Mouse (Mus musculus): ENCODE results near the gene Cul1. TPM values are rescaled to one million over a fixed set of nuclear protein-coding genes. Genes with fewer than 3 reads are reported as not detected.
A peak's percentile ranks its signal among the peaks of the same experiment; 100 is the strongest.

The Cul1 gene
- polyA plus RNA-seq, 2 experiments, result 37.5 to 64.6 TPM

DNA sequence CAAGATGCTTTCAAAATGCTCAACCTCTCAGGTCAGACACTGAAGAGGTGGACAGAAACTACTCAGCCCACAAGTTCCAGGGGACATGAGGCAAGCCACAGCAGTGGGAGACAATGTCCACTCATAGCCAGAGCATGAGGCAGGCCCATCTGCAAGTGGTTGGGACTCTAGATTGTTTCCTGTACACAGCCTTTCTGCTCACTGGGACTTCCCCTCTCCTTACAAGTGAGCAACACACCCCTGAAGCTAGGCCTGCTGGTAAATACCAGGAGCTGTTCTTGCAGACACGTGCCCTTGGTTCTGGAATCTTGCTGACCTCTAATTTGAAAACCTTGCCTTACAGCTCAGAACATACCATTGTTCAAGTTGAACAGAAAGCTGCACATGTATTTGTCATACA lies 79.3 kb downstream of the Cul1 start:
- 81% methylated on average over 1 of the region's 1 CpGs for WGBS (ENCODE audit: insufficient replicate concordance)
- ATAC-seq (ENCODE audit: insufficient read depth) (no peak), DNase-seq (ENCODE audit: low read depth in 3 of 3, low spot score in 3 of 3) (no peak)
- no peak overlapping the region for H3K4me2 ChIP-seq (ENCODE audit: low read depth)
- TF ChIP-seq CTCF (IDR thresholded peaks at IDR 0.05; ENCODE audit: low read depth), result no peak
- TF ChIP-seq EP300 (IDR thresholded peaks at IDR 0.05; ENCODE audit: low read depth), result no peak
- no peak overlapping the region for H3K27ac ChIP-seq
- H3K36me3 ChIP-seq (replicated peaks; ENCODE audit: control insufficient read depth, insufficient read depth, low read depth), result peaks cover 85% of the 10 kb centered on the region
- H3K4me1 ChIP-seq (replicated peaks; ENCODE audit: control insufficient read depth in 2 of 2, insufficient read depth in 2 of 2, low read length in 1 of 2), result no peaks in the 10 kb centered on the region
- H3K9me3 ChIP-seq (ENCODE audit: control insufficient read depth, low read length), result no peaks in the 10 kb centered on the region
- H3K27me3 ChIP-seq (ENCODE audit: control insufficient read depth, insufficient read depth, low read length), result no peaks in the 10 kb centered on the region
- no peak overlapping the region for H3K4me3 ChIP-seq (ENCODE audit: insufficient read depth in 1 of 2, low read depth in 2 of 2, low read length in 2 of 2)
- H3K9ac ChIP-seq (replicated peaks), result no peak overlapping the region

DNA sequence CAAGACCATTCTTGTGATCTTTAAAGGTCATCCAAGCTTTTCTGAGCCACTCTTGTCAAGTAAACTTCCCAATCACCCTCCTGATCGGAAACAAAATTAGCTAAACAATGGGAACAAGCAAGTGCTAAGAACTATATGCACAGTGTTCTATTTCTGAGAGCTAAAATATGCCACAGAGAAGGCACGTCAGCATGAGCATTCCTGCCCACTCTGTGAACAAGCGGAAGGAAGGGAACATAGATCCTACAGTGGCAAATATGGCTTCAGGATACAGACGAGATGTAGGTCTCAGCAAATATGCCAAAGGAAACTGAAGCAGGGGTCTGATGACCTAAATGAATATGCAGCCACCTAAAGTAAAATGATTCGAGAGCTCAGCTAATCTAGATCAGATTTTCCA lies 82.1 kb downstream of the Cul1 start:
- H3K4me2 ChIP-seq (ENCODE audit: low read depth), result no peak overlapping the region

DNA sequence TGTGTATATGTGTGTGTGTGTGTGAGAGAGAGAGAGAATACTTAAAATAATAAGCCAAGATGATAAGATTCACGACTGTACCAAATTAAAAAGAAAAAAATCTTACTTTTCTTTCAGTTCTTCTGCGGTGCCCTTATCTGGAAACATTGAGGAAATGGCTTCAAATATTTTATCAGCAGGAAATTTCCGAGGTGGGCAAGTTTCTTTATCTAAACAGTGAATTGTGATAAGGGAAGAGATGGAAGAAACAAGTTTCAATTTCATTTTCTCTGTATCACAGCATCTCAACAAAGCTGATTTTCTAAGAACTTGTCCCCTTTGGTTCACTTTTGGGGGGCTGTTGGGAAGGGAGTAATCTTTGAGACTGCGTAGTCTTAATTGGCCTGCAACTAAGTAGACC lies 99.1 kb downstream of the Cul1 start:
- H3K4me3 ChIP-seq (ENCODE audit: insufficient read depth in 1 of 2, low read depth in 2 of 2, low read length in 2 of 2), result no peak overlapping the region
- ATAC-seq (ENCODE audit: insufficient read depth) (no peak), DNase-seq (ENCODE audit: low read depth in 3 of 3, low spot score in 3 of 3) (no peak)
- no peaks in the 10 kb centered on the region for H3K27me3 ChIP-seq (ENCODE audit: control insufficient read depth, insufficient read depth, low read length)
- no peak overlapping the region for H3K9ac ChIP-seq (replicated peaks)
- H3K36me3 ChIP-seq (replicated peaks; ENCODE audit: control insufficient read depth, insufficient read depth, low read depth), result peaks cover 66% of the 10 kb centered on the region
- no peak for TF ChIP-seq CTCF (IDR thresholded peaks at IDR 0.05; ENCODE audit: low read depth)
- no peak for TF ChIP-seq EP300 (IDR thresholded peaks at IDR 0.05; ENCODE audit: low read depth)
- H3K4me1 ChIP-seq (replicated peaks; ENCODE audit: control insufficient read depth in 2 of 2, insufficient read depth in 2 of 2, low read length in 1 of 2), result no peaks in the 10 kb centered on the region
- no peaks in the 10 kb centered on the region for H3K9me3 ChIP-seq (ENCODE audit: control insufficient read depth, low read length)
- H3K27ac ChIP-seq, result no peak overlapping the region
- no peak overlapping the region for H3K4me2 ChIP-seq (ENCODE audit: low read depth)
- 47% methylated on average over 4 of the region's 4 CpGs for WGBS (ENCODE audit: insufficient replicate concordance)

More for the DNA sequence above, 82.1 kb downstream of the Cul1 start:
- H3K27ac ChIP-seq, result no peak overlapping the region
- 84% methylated on average over 5 of the region's 5 CpGs for WGBS (ENCODE audit: insufficient replicate concordance)
- H3K9ac ChIP-seq (replicated peaks), result no peak overlapping the region
- no peak for DNase-seq (ENCODE audit: low read depth in 3 of 3, low spot score in 3 of 3)
- H3K4me3 ChIP-seq (ENCODE audit: insufficient read depth in 1 of 2, low read depth in 2 of 2, low read length in 2 of 2), result no peak overlapping the region
- no peak for ATAC-seq (ENCODE audit: insufficient read depth)
- no peaks in the 10 kb centered on the region for H3K4me1 ChIP-seq (replicated peaks; ENCODE audit: control insufficient read depth in 2 of 2, insufficient read depth in 2 of 2, low read length in 1 of 2)
- TF ChIP-seq EP300 (IDR thresholded peaks at IDR 0.05; ENCODE audit: low read depth) (no peak), CTCF (IDR thresholded peaks at IDR 0.05; ENCODE audit: low read depth) (no peak)
- no peaks in the 10 kb centered on the region for H3K9me3 ChIP-seq (ENCODE audit: control insufficient read depth, low read length)
- peaks cover 63% of the 10 kb centered on the region for H3K36me3 ChIP-seq (replicated peaks; ENCODE audit: control insufficient read depth, insufficient read depth, low read depth)
- H3K27me3 ChIP-seq (ENCODE audit: control insufficient read depth, insufficient read depth, low read length), result no peaks in the 10 kb centered on the region

DNA sequence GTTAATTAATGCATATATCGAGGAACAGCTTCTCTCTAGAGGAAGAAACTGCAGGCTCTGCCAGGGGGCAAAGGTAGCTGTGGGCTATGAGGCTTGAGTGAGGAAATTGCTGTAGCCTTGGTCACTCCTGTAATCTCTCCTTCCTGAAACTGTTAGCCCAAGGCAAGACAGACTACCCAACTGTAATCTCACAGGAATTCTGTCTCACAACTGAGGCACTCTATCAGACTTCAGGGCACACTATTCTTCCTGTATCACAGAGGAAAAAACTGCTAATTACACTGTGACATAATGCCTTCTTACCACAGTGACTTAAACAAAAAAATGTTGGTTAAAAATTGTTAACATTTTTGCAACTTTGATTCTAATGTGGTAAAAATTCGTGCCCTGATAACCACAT lies 106.1 kb downstream of the Cul1 start:
- H3K27me3 ChIP-seq (ENCODE audit: control insufficient read depth, insufficient read depth, low read length), result no peaks in the 10 kb centered on the region
- no peaks in the 10 kb centered on the region for H3K9me3 ChIP-seq (ENCODE audit: control insufficient read depth, low read length)
- 82% methylated on average over 2 of the region's 2 CpGs for WGBS (ENCODE audit: insufficient replicate concordance)
- H3K9ac ChIP-seq (replicated peaks), result no peak overlapping the region
- H3K4me2 ChIP-seq (ENCODE audit: low read depth), result no peak overlapping the region
- no peak for TF ChIP-seq EP300 (IDR thresholded peaks at IDR 0.05; ENCODE audit: low read depth)
- no peak for TF ChIP-seq CTCF (IDR thresholded peaks at IDR 0.05; ENCODE audit: low read depth)
- ATAC-seq (ENCODE audit: insufficient read depth) (no peak), DNase-seq (ENCODE audit: low read depth in 3 of 3, low spot score in 3 of 3) (no peak)
- peaks cover 0 to 8% of the 10 kb centered on the region in 2 experiments; a peak in 2 of 4 replicates for H3K4me1 ChIP-seq (replicated peaks; ENCODE audit: control insufficient read depth in 2 of 2, insufficient read depth in 2 of 2, low read length in 1 of 2)
- H3K36me3 ChIP-seq (replicated peaks; ENCODE audit: control insufficient read depth, insufficient read depth, low read depth), result peaks cover 73% of the 10 kb centered on the region
- no peak overlapping the region for H3K4me3 ChIP-seq (ENCODE audit: insufficient read depth in 1 of 2, low read depth in 2 of 2, low read length in 2 of 2)
- H3K27ac ChIP-seq, result no peak overlapping the region

DNA sequence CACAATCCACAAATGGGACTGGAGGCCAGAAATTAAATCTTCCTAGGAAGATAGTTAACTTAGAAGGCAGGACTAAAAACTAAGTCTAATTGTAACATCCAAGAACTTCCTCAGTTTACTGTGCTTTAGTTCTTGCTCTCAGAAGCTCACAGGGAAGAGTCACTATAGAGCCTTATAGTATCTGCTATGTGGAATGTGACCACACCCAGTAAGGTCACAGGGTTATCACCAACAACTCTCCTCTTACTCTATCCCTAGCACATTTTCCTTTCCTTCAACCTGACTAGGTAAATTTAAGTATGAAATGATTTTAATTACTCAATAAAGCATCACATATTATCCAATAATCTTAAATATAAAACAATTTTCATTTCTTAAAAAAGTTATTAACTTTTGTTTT lies 107.2 kb downstream of the Cul1 start:
- Histone ChIP-seq H3K27me3 (ENCODE audit: control insufficient read depth, insufficient read depth, low read length) (no peaks in the 10 kb centered on the region), H3K4me2 (ENCODE audit: low read depth) (no peak overlapping the region), H3K9me3 (ENCODE audit: control insufficient read depth, low read length) (no peaks in the 10 kb centered on the region), H3K27ac (no peak overlapping the region), H3K36me3 (replicated peaks; ENCODE audit: control insufficient read depth, insufficient read depth, low read depth) (peaks cover 72% of the 10 kb centered on the region), H3K4me3 (ENCODE audit: insufficient read depth in 1 of 2, low read depth in 2 of 2, low read length in 2 of 2) (no peak overlapping the region), H3K9ac (replicated peaks) (no peak overlapping the region), H3K4me1 (replicated peaks; ENCODE audit: control insufficient read depth in 2 of 2, insufficient read depth in 2 of 2, low read length in 1 of 2) (peaks cover 5 to 14% of the 10 kb centered on the region in 2 experiments)
- TF ChIP-seq EP300 (IDR thresholded peaks at IDR 0.05; ENCODE audit: low read depth) (no peak), CTCF (IDR thresholded peaks at IDR 0.05; ENCODE audit: low read depth) (no peak)
- ATAC-seq (ENCODE audit: insufficient read depth) (no peak; the same call in 1 of the 2 replicates), DNase-seq (ENCODE audit: low read depth in 3 of 3, low spot score in 3 of 3) (peak in 2 of 3 experiments; percentile 7 to 11)
